Mouse (Mus musculus) left cerebral cortex, postnatal 10 days (tissue): ENCODE measurements around the gene 2010111I01Rik. TPM values are rescaled to one million over a fixed set of nuclear protein-coding genes. Genes with fewer than 3 reads are reported as not detected.
"Not testable (repeated sequence)": the region's sequence is repeated elsewhere in the genome, so short reads cannot be mapped to it uniquely, and the experiment has no call there.

ENCODE experiments used
- DNase-seq, 2 experiments: peaks; one replicate each; pipeline ENCODE4 v3.0.0; 2021 to 2022; ENCODE audit warnings: low spot score in 2 of 2, mixed read lengths in 1 of 2; ENCODE audit errors: extremely low spot score in 1 of 2
- intact Hi-C: fragments of 180-260 bp; cut with DNase I; formaldehyde crosslinking; loops from one replicate; pipeline ENCODE4 v1.15.1; 2025
- total RNA-seq, 2 experiments: library from RNA; stranded (reverse); gene quantifications; 2 replicates each; pipeline ENCODE4 v1.2.3; 2021

Gene 2010111I01Rik
- total RNA-seq, 2 experiments from 2014 or later = 62.1 to 69.1 TPM

- intact Hi-C loops = no loop called here
- no peak for DNase-seq
Measured at GRCm38 (mm10) chr13:63324978-63325848, 360.5 kb downstream of the 2010111I01Rik start.

GRCm38 (mm10) chr13:63326015-63326414 lies 361.3 kb downstream of the 2010111I01Rik start:
- intact Hi-C loops = no loop called here
- no peak for DNase-seq

- intact Hi-C loops = loop anchor here (10.0 kb wide), 1 partner anchor 566 kb away; the partner anchor contains the start of gene Platr25
- DNase-seq = peak; percentile 68 to 73
Measured at GRCm38 (mm10) chr13:63330236-63330860, 365.7 kb downstream of the 2010111I01Rik start.

DNA sequence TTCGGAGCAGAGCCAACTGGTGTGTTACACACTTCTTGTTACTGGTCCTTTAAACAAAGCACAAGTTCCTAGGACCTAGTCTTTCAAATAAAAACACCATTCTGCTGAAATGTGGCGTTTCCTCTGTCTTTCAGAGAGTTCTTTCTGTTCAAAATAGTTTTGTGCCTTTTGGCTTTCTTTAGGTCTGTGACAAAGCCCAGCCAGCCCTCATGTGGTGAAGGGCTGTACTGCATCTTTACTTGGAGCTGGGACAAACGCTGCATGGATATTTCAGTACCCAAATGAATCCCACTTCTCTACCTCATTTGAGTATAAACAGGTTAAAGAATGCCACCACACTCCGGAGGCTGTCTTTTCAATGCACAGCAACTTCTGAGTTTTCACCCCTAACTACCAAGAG lies 366.7 kb downstream of the 2010111I01Rik start:
- intact Hi-C loops = loop anchor here (10.0 kb wide), 1 partner anchor 567 kb away; the partner anchor contains the start of gene Platr25
- DNase-seq = peak; percentile 59 to 74

DNA sequence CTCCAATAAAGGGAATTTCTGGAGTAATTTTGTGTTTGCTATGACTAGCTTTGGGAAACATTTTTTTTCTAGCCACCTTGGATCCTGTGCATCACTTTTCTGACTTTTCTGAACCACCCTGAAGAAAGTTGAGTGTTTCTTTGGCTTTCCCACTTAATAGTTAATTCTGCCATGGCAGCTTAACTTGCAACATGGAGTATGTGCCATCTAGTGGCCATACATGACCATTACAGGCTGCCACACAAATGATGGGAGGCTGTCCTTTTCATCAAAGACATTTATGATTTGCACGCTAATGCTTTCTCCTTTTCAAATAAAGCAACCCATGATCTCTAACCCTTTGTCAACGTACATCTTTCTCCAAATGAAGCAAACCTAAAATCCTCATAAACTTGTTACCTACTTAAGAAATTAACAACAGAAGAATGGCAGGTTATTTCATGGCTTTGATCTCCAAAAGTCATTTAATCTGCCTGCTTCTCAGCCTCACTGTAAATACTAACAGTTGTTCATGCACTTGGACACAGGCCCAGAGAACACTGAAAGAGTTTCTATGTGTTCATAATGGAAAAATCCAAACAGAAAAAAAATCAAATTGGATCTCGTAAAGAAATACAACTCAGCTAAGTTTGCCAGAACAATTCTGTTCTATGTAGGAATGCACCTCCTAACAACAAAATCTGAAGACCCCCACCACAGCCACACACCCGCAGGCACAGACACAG lies 368.0 kb downstream of the 2010111I01Rik start:
- DNase-seq = peak; percentile 54 to 62
- intact Hi-C loops = loop anchor here (2.0 to 10.0 kb wide), 3 partner anchors 286 to 568 kb away; partner anchors contain the start of gene Platr25

- intact Hi-C loops = loop anchor here (10.0 kb wide), 1 partner anchor 571 kb away; the partner anchor contains the start of gene Platr25
- DNase-seq = no peak
Measured at GRCm38 (mm10) chr13:63335421-63336134, 370.9 kb downstream of the 2010111I01Rik start.

DNA sequence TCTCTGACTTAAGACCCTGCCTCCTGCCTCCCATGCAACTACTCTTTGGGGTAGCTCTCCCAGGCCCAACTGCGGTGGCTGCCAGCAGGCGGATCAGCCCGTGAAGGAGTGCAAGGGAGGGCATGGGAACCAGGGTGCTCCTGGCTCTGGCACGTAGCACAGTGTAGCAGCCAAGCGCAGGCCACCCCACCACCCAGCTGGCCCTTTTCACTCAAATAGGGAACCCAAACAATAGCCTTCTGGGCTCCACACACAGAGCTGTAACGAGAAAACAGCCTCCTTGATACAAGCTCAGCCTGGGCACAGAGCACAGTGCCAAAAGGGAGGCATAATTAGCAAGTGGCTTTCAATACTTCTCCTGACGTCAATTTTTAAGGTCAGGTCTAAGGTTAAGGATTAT lies 371.6 kb downstream of the 2010111I01Rik start:
- intact Hi-C loops = loop anchor here (10.0 kb wide), 1 partner anchor 572 kb away; the partner anchor contains the start of gene Platr25
- DNase-seq = peak in 1 of 2 experiments; percentile 56

- DNase-seq = no peak
- intact Hi-C loops = loop anchor here (10.0 kb wide), 1 partner anchor 573 kb away; the partner anchor contains the start of gene Platr25
Measured at GRCm38 (mm10) chr13:63337239-63337960, 372.7 kb downstream of the 2010111I01Rik start.

DNA sequence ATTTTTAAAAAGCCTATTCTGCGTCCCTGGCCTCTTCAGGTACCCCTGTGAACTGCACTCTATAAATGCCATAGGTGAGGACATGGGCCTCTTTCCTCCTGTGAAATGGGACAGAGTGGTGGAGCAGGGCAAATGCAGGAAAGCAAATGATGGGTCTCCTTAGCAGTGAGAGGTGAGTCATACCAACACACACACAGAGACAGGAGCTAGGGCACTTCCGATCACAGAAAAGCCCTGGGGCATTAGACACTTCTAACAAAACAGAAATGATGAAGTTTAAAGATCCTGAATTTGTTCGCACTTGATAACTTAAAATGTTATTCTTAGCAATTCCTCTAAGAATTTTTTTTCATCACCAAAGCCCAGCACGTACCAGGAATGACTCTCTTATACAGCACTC lies 375.3 kb downstream of the 2010111I01Rik start:
- intact Hi-C loops = loop anchor here (10.0 kb wide), 1 partner anchor 575 kb away; the partner anchor contains the start of gene Platr25
- DNase-seq = no peak

DNA sequence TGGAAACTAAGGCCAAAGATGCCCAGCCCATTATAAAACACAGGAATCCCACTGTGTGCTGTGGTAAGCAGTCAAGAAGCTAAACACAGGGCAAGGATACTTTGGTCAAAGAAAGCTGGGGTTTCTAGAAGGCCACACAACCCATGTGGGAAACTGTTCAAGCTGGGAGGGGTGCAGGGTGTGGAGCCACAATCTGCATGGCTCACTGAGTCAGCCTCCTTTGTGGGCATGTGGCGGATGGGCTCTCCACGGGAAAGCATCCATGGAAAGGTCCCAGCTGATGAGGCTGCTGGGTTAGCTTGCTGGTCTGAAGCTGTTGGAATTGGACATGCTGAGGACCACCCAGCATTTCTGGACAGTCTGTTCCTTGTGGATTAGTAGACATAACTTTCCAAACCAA lies 378.1 kb downstream of the 2010111I01Rik start:
- no peak for DNase-seq
- intact Hi-C loops = no loop called here

DNA sequence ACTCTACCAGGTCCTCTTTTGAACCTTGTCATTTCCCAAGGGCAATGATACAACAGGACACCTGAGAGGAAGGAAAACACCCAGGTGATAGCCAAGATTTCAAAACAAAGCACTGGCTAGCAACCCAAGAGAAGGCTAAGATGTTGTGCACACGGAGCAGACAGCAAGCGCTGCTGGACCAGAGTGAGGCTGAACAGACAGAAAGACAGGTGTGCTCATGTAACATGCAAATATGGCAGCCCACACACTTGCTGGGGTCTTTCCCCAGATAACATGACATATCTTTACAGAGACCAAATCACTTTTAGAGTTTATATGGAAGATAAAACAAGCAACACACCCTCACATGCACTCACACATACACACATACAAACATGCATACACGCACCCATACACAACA lies 379.8 kb downstream of the 2010111I01Rik start:
- intact Hi-C loops = no loop called here
- DNase-seq = no peak

- DNase-seq = no peak
- intact Hi-C loops = no loop called here
Measured at GRCm38 (mm10) chr13:63345476-63346225, 381.0 kb downstream of the 2010111I01Rik start.

DNA sequence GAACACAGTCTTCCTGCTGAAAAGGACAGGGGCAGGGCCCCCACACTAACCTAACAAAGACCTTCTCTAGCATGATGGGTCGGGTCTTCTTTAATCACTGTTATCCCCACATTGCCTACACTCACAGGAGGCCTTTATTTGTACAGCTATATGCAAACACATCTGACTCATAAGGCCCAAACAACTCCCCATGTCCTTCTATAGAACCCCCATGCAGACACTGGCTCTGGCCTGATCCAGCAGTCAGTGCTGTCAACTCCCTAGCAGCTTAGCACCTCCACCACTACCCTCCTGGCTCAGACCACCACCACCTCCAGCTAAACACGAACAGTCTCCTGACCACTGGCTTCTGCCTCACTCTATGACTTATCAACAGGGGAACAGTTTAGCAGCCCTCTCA lies 382.9 kb downstream of the 2010111I01Rik start:
- DNase-seq = no peak
- intact Hi-C loops = no loop called here

DNA sequence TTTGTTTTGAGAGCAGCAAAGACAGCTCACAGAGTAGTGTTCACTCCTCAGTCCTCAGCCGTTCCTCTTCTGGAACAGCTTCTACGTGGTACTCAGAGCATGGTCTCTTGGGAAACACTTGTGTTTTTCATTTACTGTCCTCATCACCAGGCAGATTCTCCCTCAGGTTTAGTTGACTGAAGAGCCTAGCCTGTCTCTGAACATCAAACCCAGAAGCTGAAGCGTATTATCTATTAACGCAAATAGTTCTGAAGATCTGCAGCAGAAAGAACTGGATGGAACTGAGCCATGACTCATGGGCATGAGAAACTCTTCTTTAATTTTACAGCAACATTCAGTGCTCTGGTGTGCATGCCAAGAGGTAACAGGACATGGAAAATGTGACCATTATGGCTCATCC lies 385.4 kb downstream of the 2010111I01Rik start:
- DNase-seq = no peak
- intact Hi-C loops = no loop called here

GRCm38 (mm10) chr13:63353312-63353711 lies 388.6 kb downstream of the 2010111I01Rik start:
- intact Hi-C loops, DNase-seq: not testable (repeated sequence)

- DNase-seq = no peak
- intact Hi-C loops = no loop called here
Measured at GRCm38 (mm10) chr13:63356101-63356500, 391.4 kb downstream of the 2010111I01Rik start.

- intact Hi-C loops = no loop called here
- DNase-seq = peak; percentile 62 to 63
Measured at GRCm38 (mm10) chr13:63356558-63356957, 391.9 kb downstream of the 2010111I01Rik start.
